Mouse (Mus musculus) forebrain, embryonic 16.5 days (tissue): Measurements from ENCODE around the gene Pole3. TPM values are rescaled to one million over a fixed set of nuclear protein-coding genes. Genes with fewer than 3 reads are reported as not detected.

ENCODE experiments used
- ATAC-seq: fragments of 200-750 bp; cut with Nextera tagmentation; 2 replicates; pipeline ENCODE4 v1.8.0; 2017; ENCODE audit warnings: mild to moderate bottlenecking, moderate library complexity
- H3K27ac ChIP-seq: fragments of 300-500 bp; sonication (generic); 2 replicates; pipeline ENCODE4 v1.5.1; 2014; ENCODE audit warnings: low read length, control low read depth
- H3K27me3 ChIP-seq: fragments of 300-500 bp; sonication (generic); replicated peaks from 2 replicates; pipeline ENCODE4 v1.6.1; 2014; ENCODE audit warnings: low read length; ENCODE audit not compliant: control insufficient read depth, insufficient read depth
- H3K36me3 ChIP-seq: fragments of 300-500 bp; sonication (generic); 2 replicates; pipeline ENCODE4 v1.6.1; 2014; ENCODE audit not compliant: control insufficient read depth, insufficient read depth
- H3K4me1 ChIP-seq: fragments of 300-500 bp; sonication (generic); replicated peaks from 2 replicates; pipeline ENCODE4 v1.6.1; 2014; ENCODE audit warnings: low read length; ENCODE audit not compliant: control insufficient read depth, insufficient read depth
- H3K4me2 ChIP-seq: fragments of 300-500 bp; sonication (generic); 2 replicates; pipeline ENCODE4 v1.6.1; 2014; ENCODE audit warnings: mild to moderate bottlenecking, low read length, control low read depth
- H3K4me3 ChIP-seq: fragments of 300-500 bp; sonication (generic); replicated peaks from 2 replicates; pipeline ENCODE4 v1.5.1; 2014; ENCODE audit warnings: mild to moderate bottlenecking, low read length, control low read depth
- H3K9ac ChIP-seq: fragments of 300-500 bp; sonication (generic); replicated peaks from 2 replicates; pipeline ENCODE4 v1.6.1; 2014; ENCODE audit warnings: low read depth, low read length, control low read depth
- H3K9me3 ChIP-seq: fragments of 300-500 bp; sonication (generic); 2 replicates; pipeline ENCODE4 v1.6.1; 2016; ENCODE audit warnings: low read length; ENCODE audit not compliant: control insufficient read depth
- WGBS: fragments of 180-500 bp; shearing (Covaris S2); extraction: QIAGEN DNeasy Blood & Tissue Kit; methylation state at CpG from one replicate; pipeline ENCODE4 v1.1.7; 2014; 5-methylcytosine and 5-hydroxymethylcytosine counted together
- polyA plus RNA-seq: library from polyadenylated mRNA; unstranded; fragments of >200 nt; fragmentation: Nextera tagmentation; extraction: Ambion mirVana; gene quantifications from 2 replicates; pipeline ENCODE4 v1.2.1, GENCODE M21; 2015

Pole3 gene
- polyA plus RNA-seq, 1 experiment from 2014 or later: 81.6 TPM

- Histone ChIP-seq H3K9me3 (no peaks in the 10 kb centered on the region), H3K4me3 (no peak overlapping the region), H3K27ac (no peak overlapping the region), H3K4me1 (peaks cover 10% of the 10 kb centered on the region), H3K4me2 (no peak overlapping the region), H3K27me3 (peaks cover 11% of the 10 kb centered on the region), H3K36me3 (no peaks in the 10 kb centered on the region), H3K9ac (no peak overlapping the region)
- 83% methylated on average over 2 of the region's 2 CpGs for WGBS
- no peak for ATAC-seq
Observed at GRCm38 (mm10) chr4:62475131-62475530, 49.7 kb downstream of the Pole3 start.

Other genes starting within 250 kb of the Pole3 start
- 23.5 and 24.0 TPM in 2 replicates for gene Fkbp15, start 164.5 kb downstream of the Pole3 start, polyA plus RNA-seq
- 39.6 and 43.2 TPM in 2 replicates for gene Slc31a1, start 164.3 kb downstream of the Pole3 start, polyA plus RNA-seq
- 99.8 and 104 TPM in 2 replicates for gene Cdc26, start 116.4 kb downstream of the Pole3 start, polyA plus RNA-seq
- 17.0 and 18.7 TPM in 2 replicates for gene Prpf4, start 116.3 kb downstream of the Pole3 start, polyA plus RNA-seq
- not detected in 2 replicates for gene Rnf183, start 89.8 kb downstream of the Pole3 start, polyA plus RNA-seq
- gene Wdr31, start 54.2 kb downstream of the Pole3 start, polyA plus RNA-seq: 9.8 and 13.8 TPM in 2 replicates
- gene Bspry, start 45.0 kb downstream of the Pole3 start, polyA plus RNA-seq: 0.62 and 0.71 TPM in 2 replicates
- gene Hdhd3, start 21.6 kb downstream of the Pole3 start, polyA plus RNA-seq: 9.7 and 10.8 TPM in 2 replicates
- 67.7 and 68.4 TPM in 2 replicates for gene Alad, start 5.2 kb downstream of the Pole3 start, polyA plus RNA-seq
- 0.58 and 0.61 TPM in 2 replicates for gene 4933430I17Rik, start 301 bp upstream of the Pole3 start, polyA plus RNA-seq
- gene Rgs3, start 34.8 kb upstream of the Pole3 start, polyA plus RNA-seq: 44.8 and 50.4 TPM in 2 replicates